Mouse (Mus musculus) T-cell, adult 66 days (primary cell): ENCODE measurements around the gene Braf. TPM values are rescaled to one million over a fixed set of nuclear protein-coding genes. Genes with fewer than 3 reads are reported as not detected.

Experiments used
- total RNA-seq, 2 experiments: library from RNA; stranded (reverse); gene quantifications; 3 replicates in 1 of 2; 4 replicates in 1 of 2; pipeline ENCODE4 v1.2.4; 2023

Gene Braf
- 10 to 100 TPM; 29.1 to 33.2 TPM for total RNA-seq

GRCm38 (mm10) chr6:39724866-39725711, at the start of gene Braf:
Gene Braf, minus strand, starts transcription at chr6:39725463.

DNA sequence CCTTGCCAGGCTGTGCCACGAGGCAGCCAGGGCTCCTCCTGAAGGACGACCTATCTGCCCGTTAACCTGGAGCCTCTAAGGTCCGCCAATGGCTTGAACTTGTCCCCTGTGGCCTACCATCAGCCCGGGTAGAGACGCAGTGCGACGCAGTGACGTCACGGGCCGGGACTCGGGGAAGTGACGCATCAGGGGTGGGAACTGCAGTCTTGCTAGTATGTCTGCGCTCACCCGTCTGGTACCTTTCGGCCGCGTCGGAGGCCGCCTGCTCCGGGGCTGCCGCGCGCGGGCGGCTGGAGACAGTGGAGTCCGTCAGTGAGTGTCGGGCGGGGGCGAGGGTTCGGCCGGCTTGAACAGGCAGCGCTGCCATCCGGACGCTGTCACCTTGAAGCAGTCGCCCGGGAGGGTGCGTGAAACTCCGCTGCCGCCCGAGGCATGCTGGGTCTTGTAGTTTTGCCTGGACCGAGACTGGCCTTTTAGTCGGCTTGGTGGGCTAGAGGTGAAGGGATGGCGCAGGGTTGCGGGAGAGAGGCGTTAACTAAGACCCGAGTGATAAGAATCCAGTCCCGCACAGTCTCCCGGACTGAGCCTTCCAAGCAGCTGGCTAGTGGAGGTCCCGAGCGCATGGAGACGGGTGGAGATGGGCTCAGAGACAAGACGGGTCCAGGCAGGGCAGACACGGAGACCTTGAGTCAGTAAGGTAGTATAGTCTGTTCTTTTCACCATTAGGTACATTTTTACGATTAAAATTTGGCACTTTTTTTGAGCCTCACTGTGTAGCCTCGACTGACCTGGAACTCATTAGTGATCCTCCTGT, 132.7 kb downstream of the Braf start, which contains the start of gene Ndufb2:
Ndufb2 (plus strand) TSS at position 174 of the 814 bp plus-strand sequence.

DNA sequence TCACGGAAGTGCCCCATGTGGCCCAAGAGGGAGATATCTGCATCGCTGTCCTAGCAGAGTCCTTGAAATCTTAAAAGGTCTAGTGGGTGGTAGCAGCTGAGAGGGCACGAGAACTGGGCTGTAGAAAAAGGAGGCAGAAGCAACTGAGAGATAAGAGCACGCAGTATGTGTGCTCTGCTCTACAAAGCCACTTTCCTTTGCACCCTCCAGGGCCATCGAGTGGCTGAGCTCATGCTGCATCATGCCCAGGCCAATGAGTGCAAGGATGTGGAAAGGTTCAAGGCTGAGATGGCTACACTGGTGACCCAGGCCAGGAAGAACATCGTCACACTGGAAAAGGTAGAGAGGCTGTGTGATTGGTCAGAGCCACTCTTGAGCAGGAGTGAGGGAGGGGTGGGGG, 139.7 kb downstream of the Braf start, which contains the start of gene Gm42420:
Gm42420 (plus strand) TSS at position 237 of the 400 bp plus-strand sequence.

GRCm38 (mm10) chr6:39573791-39574554, 151.3 kb downstream of the Braf start, which contains the start of gene Adck2:
Gene Adck2, plus strand, starts transcription at chr6:39573873.

GRCm38 (mm10) chr6:39557723-39558261, 167.5 kb downstream of the Braf start, which contains the start of gene Dennd2a:
Gene Dennd2a, minus strand, starts transcription at chr6:39557867.

Other genes with a start within 250 kb of the Braf start
- not detected for gene Dennd2a, start 167.6 kb downstream of the Braf start, total RNA-seq
- 10 to 100 TPM; 36.2 to 39.5 TPM for gene Adck2, start 151.6 kb downstream of the Braf start, total RNA-seq
- not detected for gene Gm42420, start 139.7 kb downstream of the Braf start, total RNA-seq
- gene Ndufb2, start 132.9 kb downstream of the Braf start, total RNA-seq, result 10 to 100 TPM; 47.9 to 56.6 TPM
- gene Mrps33, start 85.5 kb upstream of the Braf start, total RNA-seq, result 10 to 100 TPM; 36.4 to 37.7 TPM
- not detected for gene Tmem178b, start 147.8 kb upstream of the Braf start, total RNA-seq